Mouse (Mus musculus): ENCODE data around the gene Efemp2.
"Not testable (repeated sequence)": the region's sequence is repeated elsewhere in the genome, so short reads cannot be mapped to it uniquely, and the experiment has no call there.

Efemp2 gene

DNA sequence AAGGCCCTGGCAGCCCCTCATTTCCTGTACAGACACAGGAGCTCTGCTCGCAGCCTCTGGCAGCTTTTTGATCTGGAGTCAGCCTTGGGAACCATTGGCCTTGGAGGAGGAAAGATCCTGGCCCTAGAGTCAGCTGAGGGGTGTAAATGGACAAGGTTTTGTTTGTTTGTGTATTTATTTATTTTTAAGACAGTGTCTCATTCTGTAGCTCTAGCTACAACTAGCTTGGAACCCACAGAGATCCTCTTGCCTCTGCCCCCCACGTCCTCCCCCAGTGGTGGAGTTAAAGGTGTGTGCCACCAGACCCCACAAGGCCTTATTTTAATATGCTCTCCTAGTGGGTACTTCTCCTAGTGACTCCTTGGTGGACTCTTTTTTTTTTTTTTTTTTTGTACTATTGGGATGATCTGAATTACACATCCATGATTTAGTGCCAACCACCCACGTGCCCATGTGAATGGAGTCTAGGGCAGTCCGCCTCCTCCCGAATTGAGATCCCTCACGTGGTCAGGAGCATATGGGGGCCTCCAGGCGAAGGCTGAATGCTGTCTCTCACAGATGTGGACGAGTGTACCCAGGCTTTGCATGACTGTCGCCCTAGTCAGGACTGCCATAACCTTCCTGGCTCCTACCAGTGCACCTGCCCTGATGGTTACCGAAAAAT, 3.4 kb downstream of the Efemp2 start:
- DNase-seq (ENCODE audit: low spot score): no peak

DNA sequence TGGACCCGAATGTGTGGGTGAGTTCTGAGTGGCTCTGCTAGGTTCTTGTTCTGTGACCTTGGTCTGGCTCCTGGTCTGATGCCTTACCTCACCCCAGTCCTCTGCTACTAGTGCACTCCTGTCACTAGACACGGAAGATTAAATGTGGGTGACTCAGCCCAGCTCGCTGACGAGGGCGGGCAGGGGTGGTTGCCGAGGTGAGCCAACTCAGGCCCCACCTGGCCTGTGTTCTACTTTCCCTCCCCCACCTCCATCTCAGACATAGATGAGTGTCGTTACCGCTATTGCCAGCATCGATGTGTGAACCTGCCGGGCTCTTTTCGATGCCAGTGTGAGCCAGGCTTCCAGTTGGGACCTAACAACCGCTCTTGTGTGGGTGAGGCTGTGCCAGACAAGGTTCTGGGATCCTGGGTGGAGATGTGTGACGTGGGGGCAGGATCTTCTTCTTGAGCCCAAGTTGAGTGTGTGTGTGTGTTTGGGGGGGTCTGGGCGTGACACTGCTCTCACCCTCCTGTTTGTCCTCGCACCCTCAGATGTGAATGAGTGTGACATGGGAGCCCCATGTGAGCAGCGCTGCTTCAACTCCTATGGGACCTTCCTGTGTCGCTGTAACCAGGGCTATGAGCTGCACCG, 4.0 kb downstream of the Efemp2 start:
- DNase-seq (ENCODE audit: low spot score): no peak

DNA sequence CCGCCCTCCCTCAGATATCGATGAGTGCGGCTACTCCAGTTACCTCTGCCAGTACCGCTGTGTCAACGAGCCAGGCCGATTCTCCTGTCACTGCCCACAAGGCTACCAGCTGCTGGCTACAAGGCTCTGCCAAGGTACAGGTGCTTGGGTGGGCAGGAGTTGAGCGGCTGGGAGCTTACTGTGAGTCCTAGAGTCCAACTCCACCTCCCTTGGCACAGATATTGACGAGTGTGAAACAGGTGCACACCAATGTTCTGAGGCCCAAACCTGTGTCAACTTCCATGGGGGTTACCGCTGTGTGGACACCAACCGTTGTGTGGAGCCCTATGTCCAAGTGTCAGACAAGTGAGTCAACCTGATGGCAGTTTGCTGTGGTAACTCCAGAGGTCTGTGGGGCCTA, 6.3 kb downstream of the Efemp2 start:
- no peak for DNase-seq (ENCODE audit: low spot score)

- no peak for DNase-seq (ENCODE audit: low spot score)
Measured at GRCm38 (mm10) chr19:5481398-5481797, 7.6 kb downstream of the Efemp2 start.

- no peak for DNase-seq (ENCODE audit: low spot score)
Measured at GRCm38 (mm10) chr19:5483386-5484359, 9.9 kb downstream of the Efemp2 start.

DNA sequence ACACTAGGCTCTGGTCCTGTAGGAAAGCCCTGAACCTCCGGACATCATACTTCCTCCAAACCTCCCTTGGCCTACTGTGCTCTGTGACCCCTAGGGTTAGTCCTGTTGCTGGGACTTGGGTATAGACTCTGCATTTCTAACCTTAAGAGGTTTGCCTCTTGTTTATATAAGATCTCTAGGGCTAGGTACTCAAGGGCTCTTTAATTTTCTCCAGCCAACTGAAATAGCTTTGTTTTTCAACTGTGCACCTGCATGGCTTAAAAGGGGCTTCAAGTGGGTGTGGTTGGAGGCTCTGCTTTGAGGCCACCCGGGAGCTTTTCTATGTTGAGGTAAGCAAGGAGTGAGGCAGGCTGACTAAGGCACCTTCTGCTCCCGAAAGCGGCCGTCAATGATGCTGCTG, 10.7 kb downstream of the Efemp2 start:
- no peak for DNase-seq (ENCODE audit: low spot score)

GRCm38 (mm10) chr19:5485371-5485770, 11.6 kb downstream of the Efemp2 start:
- no peak for DNase-seq (ENCODE audit: low spot score)

- DNase-seq (ENCODE audit: low spot score): no peak
Measured at GRCm38 (mm10) chr19:5485821-5486220, 12.1 kb downstream of the Efemp2 start.

GRCm38 (mm10) chr19:5486286-5486685, 12.5 kb downstream of the Efemp2 start:
- no peak for DNase-seq (ENCODE audit: low spot score)

DNA sequence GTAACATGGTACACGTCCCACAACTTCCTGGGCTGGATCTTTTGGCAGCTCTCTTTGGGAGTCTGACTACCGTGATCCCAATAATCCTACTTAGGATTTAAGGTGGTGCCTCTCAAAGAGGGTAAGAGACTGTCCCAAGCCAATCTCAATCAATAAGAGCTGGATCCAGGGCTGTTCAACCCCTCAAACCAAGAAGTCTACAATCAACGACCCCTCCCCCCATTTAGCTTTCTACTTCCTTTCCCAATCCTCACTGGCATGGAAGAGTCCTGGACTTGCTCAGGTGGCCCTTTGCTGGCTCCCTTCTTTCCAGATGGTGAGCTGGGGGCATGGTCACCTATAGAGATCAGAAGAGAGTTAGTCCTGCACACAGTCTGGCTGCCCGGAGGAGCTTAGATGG, 13.0 kb downstream of the Efemp2 start:
- DNase-seq (ENCODE audit: low spot score): no peak

DNA sequence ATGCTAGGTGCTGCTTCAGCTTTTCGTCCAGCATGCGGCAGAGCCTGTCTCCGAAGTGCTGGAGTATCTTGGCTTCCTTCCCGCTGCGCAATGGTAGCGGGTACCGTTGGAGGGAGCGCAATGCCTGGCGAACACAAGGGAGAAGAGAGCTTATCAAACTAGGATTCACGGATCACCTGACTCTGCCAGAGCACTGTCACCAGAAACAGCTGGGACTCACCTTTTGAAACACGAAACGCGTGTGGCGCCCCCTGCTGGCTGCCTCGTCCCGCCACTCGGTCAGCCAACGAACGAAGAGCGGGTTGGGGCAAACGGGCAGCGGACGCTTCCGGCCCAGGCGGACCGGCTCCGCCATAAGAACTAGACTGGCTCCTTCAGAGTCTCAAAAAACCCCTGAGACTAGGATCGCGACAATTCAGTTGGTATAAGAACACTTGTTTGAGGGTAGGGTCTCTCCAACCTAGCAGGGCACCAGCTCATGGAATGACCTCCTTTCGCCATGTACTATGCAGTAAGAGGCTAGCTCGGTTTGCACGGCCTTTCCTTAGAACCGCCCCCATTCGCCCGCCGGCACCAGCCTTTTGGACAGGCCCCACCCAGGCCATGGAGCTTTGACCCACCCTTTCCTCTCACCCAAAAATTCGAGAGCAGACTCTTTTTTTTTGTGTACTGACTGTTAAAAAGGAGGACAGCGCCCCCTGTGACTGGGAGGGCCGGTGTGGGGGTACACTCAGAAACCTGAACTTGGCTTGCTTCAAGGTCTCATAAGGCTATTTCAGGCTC, 14.2 kb downstream of the Efemp2 start, which contains the start of gene Mus81:
TSS of gene Mus81 (minus strand) at position 635 of the 783 bp plus-strand sequence.
- peak; percentile 97 for DNase-seq (ENCODE audit: low spot score)

DNA sequence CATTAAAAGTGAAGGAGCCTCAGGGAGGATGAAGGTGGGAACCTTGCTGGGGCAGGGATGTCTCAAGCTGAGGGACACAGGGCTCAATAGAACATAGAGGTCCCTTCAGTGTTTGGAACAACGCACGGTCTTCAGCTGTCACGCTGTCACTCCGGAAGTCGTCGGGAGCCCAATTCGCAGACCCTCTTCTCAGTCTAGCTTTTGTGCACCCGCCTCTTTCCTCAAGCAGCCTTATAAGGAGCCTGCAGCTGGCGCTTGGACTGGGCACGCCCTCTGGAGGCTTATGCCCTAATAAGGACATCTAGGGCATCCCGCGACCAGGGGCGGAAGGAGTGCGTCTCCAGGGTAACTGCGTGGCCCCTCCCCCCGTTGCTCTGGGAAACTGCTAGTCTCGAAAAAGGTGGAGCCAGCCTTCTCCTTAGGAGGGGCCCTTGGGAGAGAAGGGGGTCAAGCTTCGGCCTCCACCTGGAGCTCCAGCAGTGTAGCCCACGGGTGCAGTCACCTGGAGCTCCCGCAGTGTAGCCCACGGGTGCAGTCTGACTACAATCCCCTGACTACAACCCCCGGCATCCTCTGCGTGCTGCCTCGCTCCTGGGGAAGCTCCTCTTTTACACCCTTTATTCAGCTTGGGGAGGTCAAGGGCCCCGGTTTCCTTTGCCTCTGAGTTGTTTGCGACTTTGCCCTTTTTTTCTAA, 15.3 kb downstream of the Efemp2 start:
- DNase-seq (ENCODE audit: low spot score): peak; percentile 99

- DNase-seq (ENCODE audit: low spot score): not testable (repeated sequence)
Measured at GRCm38 (mm10) chr19:5489721-5490120, 16.0 kb downstream of the Efemp2 start.

GRCm38 (mm10) chr19:5490313-5490897, 16.7 kb downstream of the Efemp2 start, which contains the start of gene Cfl1:
Gene Cfl1 (plus strand): TSS chr19:5490455.
- DNase-seq (ENCODE audit: low spot score): peak; percentile 96

GRCm38 (mm10) chr19:5490898-5491708, 17.3 kb downstream of the Efemp2 start:
- peak; percentile 88 for DNase-seq (ENCODE audit: low spot score)

GRCm38 (mm10) chr19:5492641-5493040, 18.9 kb downstream of the Efemp2 start:
- DNase-seq (ENCODE audit: low spot score): no peak

- not testable (repeated sequence) for DNase-seq (ENCODE audit: low spot score)
Measured at GRCm38 (mm10) chr19:5493301-5493721, 19.6 kb downstream of the Efemp2 start.

- DNase-seq (ENCODE audit: low spot score): no peak
Measured at GRCm38 (mm10) chr19:5494314-5494713, 20.6 kb downstream of the Efemp2 start.

GRCm38 (mm10) chr19:5495353-5496051, 21.7 kb downstream of the Efemp2 start:
- no peak for DNase-seq (ENCODE audit: low spot score)

Data from yolk sac, embryonic 10.5 days (tissue).